Mouse (Mus musculus) T-helper 2 cell (primary cell): ENCODE data around the gene Cux2.

Experiments used
- in situ Hi-C: fragments of 300-600 bp; cut with MboI, MseI; formaldehyde crosslinking; loops from one replicate; pipeline ENCODE4 v1.15.1; 2025; ENCODE audit warnings: high pct_unique_total_duplicates

Cux2 gene

GRCm38 (mm10) chr5:122059060-122060017, 9.4 kb upstream of the Cux2 start:
- in situ Hi-C loops: no loop called here

GRCm38 (mm10) chr5:122057622-122058021, 7.7 kb upstream of the Cux2 start:
- in situ Hi-C loops: no loop called here

- in situ Hi-C loops: no loop called here
Observed at GRCm38 (mm10) chr5:122056557-122056956, 6.7 kb upstream of the Cux2 start.

DNA sequence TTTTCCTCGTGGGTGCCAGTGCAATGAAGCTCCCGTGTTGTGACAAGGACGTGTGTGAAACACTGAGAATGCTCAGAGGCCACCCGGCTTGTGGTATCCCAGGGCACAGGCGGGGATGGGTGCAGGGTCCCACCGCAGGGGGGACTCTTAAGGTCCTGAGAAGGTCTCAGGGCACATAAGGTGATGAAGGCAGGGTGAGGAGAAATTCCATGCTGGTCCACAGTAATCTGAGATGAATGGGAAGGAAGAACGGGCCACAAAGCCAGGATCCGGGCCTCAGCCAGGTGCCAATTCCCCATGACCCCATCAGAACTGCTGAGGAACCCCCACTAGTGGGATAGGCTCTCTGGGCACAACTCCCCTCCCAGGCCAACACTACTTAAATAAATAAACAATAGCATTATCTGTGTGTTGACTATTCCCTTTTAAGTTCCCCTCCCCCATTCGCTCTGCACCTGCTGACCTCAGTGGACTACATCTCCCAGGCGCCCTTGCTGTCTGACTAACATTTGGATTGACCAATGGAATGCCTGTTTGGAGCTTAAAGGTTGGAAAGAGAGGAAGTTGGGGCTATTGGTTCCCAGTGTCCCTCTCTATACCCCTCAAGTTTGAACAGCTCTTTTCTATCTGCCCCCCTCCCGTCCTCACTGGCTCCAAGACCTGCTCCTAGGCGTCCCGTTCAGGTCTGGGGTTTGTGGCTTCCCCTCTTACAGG, 4.4 kb upstream of the Cux2 start:
- in situ Hi-C loops: no loop called here

- in situ Hi-C loops: no loop called here
Observed at GRCm38 (mm10) chr5:122053587-122053986, 3.7 kb upstream of the Cux2 start.

DNA sequence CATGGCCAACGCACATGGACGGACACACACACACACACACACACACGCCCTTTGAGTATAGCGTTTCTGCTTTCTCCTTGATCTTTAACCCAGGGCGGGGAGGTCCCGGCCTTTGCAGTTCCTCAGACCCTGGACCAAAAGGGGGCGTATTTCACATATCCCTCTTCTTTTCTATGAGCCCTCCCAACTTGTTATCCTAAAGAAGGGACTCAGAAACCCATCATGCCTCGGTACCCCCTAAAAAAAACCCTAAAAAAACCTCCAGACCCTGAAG, 867 bp upstream of the Cux2 start:
- in situ Hi-C loops: no loop called here

- in situ Hi-C loops: no loop called here
Observed at GRCm38 (mm10) chr5:122049664-122050016, 262 bp downstream of the Cux2 start.

- in situ Hi-C loops: no loop called here
Observed at GRCm38 (mm10) chr5:122048686-122049663, 927 bp downstream of the Cux2 start.

GRCm38 (mm10) chr5:122048252-122048651, 1.6 kb downstream of the Cux2 start:
- in situ Hi-C loops: no loop called here

DNA sequence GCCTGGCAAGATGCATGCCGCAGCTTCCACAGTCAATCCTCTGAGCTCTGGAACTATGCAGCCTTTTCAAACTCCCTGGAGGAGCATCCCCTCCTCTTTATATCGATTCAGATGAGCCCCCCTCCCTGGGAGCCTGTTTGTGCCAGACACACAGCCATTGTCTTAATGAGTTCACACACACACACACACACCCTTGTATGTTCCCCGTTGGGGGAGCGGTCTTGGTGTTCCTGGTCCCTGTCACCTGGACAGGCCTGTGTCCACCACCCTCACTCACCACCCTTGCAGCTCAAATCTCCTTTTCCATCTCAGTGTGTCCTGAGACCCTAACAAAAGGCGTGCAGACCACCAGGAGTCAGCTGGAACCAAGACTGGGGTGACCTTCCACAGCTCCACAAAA, 2.1 kb downstream of the Cux2 start:
- in situ Hi-C loops: no loop called here

- in situ Hi-C loops: no loop called here
Observed at GRCm38 (mm10) chr5:122043567-122043966, 6.3 kb downstream of the Cux2 start.

DNA sequence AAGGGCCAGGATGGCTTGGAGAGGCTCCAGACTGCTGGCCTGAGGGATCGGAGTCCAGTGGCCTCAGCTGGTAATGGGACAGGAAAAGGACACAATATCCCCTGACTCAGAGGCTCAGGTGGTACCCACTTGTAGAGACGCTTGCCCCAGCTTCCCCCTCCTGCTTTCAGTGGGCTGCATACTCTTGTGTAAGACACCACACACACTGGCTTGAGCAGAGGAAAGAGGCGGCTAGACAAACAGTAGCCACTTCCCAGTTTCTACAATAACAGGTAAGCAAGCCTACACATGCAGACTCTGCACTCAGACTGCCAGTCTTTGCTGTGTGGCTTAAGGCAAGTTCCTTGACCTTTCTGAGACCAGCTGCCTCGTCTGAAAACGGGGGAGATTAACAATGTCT, 14.6 kb downstream of the Cux2 start:
- in situ Hi-C loops: no loop called here

GRCm38 (mm10) chr5:122033167-122033478, 16.8 kb downstream of the Cux2 start:
- in situ Hi-C loops: no loop called here

GRCm38 (mm10) chr5:122032471-122033166, 17.3 kb downstream of the Cux2 start:
- in situ Hi-C loops: no loop called here

DNA sequence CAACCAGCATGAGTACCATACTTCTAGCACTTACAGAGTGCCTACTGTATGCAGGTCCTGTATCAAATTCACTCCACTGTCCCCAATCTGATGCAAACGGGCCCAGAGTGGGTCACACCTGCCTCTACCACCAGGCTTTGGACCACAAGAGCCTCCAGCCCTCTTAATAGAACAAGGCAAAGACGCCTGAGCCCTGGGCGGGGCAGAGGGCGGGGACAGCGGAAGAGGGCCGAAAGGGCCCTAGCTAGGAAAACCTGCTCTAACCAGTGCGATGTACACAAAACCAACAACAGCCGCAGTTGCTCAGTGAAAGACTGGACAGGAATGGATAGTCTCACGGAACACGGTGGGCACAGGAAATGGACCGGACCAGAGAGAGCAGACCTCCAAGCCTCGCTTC, 18.8 kb downstream of the Cux2 start:
- in situ Hi-C loops: no loop called here

DNA sequence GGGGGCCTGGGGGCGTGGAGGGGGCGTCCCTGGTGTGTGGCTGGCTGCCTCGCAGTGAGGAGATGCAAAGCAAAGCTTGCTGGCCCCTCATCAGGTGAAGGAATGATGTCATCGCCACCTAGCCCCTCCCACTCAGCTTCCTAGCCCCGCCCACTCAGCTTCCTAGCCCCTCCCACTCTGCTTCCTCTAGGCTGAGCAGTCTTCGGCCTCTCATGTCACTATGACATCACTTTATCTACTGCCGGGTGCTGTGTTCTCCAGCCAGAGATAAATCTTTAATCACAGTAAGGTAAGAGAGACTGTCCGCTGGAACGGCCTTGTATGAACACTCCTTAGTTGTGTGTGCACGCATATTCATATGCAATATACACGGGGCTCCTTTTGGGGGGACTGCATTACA, 19.3 kb downstream of the Cux2 start:
- in situ Hi-C loops: no loop called here

- in situ Hi-C loops: no loop called here
Observed at GRCm38 (mm10) chr5:122026771-122027170, 23.1 kb downstream of the Cux2 start.

GRCm38 (mm10) chr5:122026284-122026683, 23.6 kb downstream of the Cux2 start:
- in situ Hi-C loops: no loop called here

GRCm38 (mm10) chr5:122025117-122025516, 24.8 kb downstream of the Cux2 start:
- in situ Hi-C loops: no loop called here

DNA sequence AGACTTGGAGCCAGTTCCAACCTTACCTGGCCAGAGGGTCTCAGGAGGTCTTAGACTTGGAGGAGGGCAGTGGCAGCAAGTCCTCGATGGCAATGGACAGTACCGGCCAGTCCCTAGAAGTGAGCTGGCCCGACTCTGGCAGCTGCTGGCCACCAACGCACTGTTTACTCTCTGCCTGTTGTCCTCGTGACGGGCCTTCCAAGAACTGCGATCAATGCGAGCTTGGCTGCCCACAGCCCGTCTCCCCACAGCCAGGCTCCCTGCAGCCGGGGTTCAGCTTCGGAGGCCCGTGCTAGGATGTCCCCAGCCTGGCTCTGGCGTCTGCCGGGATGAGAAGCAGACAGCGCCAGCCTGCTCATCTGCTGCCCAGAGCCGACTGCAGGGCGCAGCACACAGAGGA, 30.6 kb downstream of the Cux2 start:
- in situ Hi-C loops: loop anchor here (10.0 kb wide), 1 partner anchor 524 kb away; no protein-coding TSS in a partner anchor

GRCm38 (mm10) chr5:122017778-122018177, 32.1 kb downstream of the Cux2 start:
- in situ Hi-C loops: loop anchor here (10.0 kb wide), 1 partner anchor 523 kb away; no protein-coding TSS in a partner anchor
